9 mouse cellular contexts compared by ENCODE assay signal in the genomic region with DNA sequence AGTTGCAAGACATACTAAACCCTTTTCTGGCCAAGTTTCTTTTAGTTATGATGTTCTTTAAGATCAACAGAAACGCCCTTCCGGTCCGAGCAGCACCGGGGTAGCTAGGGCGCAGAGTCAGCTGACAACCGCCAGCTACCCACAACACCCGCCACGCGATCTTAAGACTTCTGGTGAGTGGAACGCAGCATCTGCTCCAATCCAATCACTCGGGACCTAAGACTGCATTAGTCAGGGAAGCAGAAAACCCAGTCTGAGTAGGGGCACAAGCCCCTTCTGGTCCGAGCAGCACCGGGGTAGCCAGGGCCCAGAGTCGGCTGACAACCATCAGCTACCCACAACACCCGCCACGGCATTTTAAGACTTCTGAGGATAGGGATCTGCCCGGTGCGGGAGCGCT. TPM values are rescaled to one million over a fixed set of nuclear protein-coding genes. Genes with fewer than 3 reads are reported as not detected.
A peak's percentile ranks its signal among the peaks of the same experiment; 100 is the strongest.
DNase-seq lines count a peak whose midpoint lies in the region; ATAC-seq and TF ChIP-seq lines count a peak whose summit lies in the region.
"Not testable (repeated sequence)": the region's sequence is repeated elsewhere in the genome, so short reads cannot be mapped to it uniquely, and the experiment has no call there.
"Had no signal": no experiment of that assay in that cellular context is flagged by ENCODE, and none has a peak within 500 bp of the region (broad histone marks: within the 10 kb centered on the region; RNA-seq: fewer than 3 reads in every experiment).

No protein-coding gene starts in this region.

- peak overlapping the region; percentile 11; the same call in 1 of the 2 replicates for H3K4me2 ChIP-seq in embryonic facial prominence, embryonic 12.5 days (replicated peaks)
- peak overlapping the region; percentile 49 for H3K4me2 ChIP-seq in heart, embryonic 12.5 days
- H3K4me2 ChIP-seq in heart, embryonic 14.5 days (ENCODE audit: low read length), result peak overlapping the region; percentile 42
- H3K4me2 ChIP-seq in heart, embryonic 16.5 days (ENCODE audit: low read depth, low read length), result peak overlapping the region; percentile 38

- WGBS in embryonic facial prominence, embryonic 12.5 days, result 56% methylated on average over 19 of the region's 19 CpGs
- 46% methylated on average over 19 of the region's 19 CpGs for WGBS in heart, embryonic 10.5 days
- 37% methylated on average over 19 of the region's 19 CpGs for WGBS in heart, embryonic 12.5 days
- 48% methylated on average over 19 of the region's 19 CpGs for WGBS in heart, embryonic 14.5 days
- WGBS in heart, embryonic 16.5 days, result 40% methylated on average over 19 of the region's 19 CpGs

- peak overlapping the region; percentile 67 for H3K4me3 ChIP-seq in E14TG2a.4 (replicated peaks; ENCODE audit: low read length)
- not testable (repeated sequence) for H3K4me3 ChIP-seq in embryonic facial prominence, embryonic 12.5 days; heart, embryonic 16.5 days (ENCODE audit: low read length)
- 0 out of 2 replicates have a peak overlapping the region, but pooled peaks have one; percentile 12 for H3K4me3 ChIP-seq in heart, embryonic 10.5 days
- H3K4me3 ChIP-seq in heart, embryonic 12.5 days, result peak overlapping the region; percentile 17
- H3K4me3 ChIP-seq in heart, embryonic 14.5 days (ENCODE audit: control insufficient read depth in 1 of 2, insufficient read depth in 1 of 2, low read depth in 1 of 2, low read length in 2 of 2), result peak overlapping the region in 1 of 2 experiments; percentile 2; a peak in 1 of 4 replicates

- not testable (repeated sequence) for H3K9ac ChIP-seq in embryonic facial prominence, embryonic 12.5 days; heart, embryonic 12.5 days; heart, embryonic 14.5 days (ENCODE audit: low read length); heart, embryonic 16.5 days (ENCODE audit: low read length)

- peaks cover 12% of the 10 kb centered on the region for H3K27me3 ChIP-seq in E14TG2a.4 (ENCODE audit: insufficient read depth, low read length)
- not testable (repeated sequence) for H3K27me3 ChIP-seq in embryonic facial prominence, embryonic 12.5 days; heart, embryonic 10.5 days (ENCODE audit: insufficient read depth, poor library complexity, severe bottlenecking); heart, embryonic 12.5 days (replicated peaks); heart, embryonic 14.5 days (ENCODE audit: control insufficient read depth, insufficient read depth, low read length); heart, embryonic 16.5 days (ENCODE audit: control insufficient read depth, insufficient read depth, low read length)

- H3K36me3 ChIP-seq in E14TG2a.4 (ENCODE audit: insufficient read depth, low read length); embryonic facial prominence, embryonic 12.5 days; heart, embryonic 10.5 days; heart, embryonic 12.5 days; heart, embryonic 14.5 days (ENCODE audit: control insufficient read depth, insufficient read depth, low read length); heart, embryonic 16.5 days (ENCODE audit: control insufficient read depth, insufficient read depth): not testable (repeated sequence)

- peak; percentile 59 for DNase-seq in ES-CJ7 (ENCODE audit: low read depth, low spot score)
- DNase-seq in R1 (ENCODE audit: low read depth, low spot score), result peak; percentile 23
- not testable (repeated sequence) for DNase-seq in heart, embryonic 10.5 days (ENCODE audit: low spot score)

- H3K27ac ChIP-seq in embryonic facial prominence, embryonic 12.5 days; heart, embryonic 10.5 days; heart, embryonic 12.5 days (ENCODE audit: poor library complexity, severe bottlenecking); heart, embryonic 14.5 days (replicated peaks in 1 of 2; ENCODE audit: control insufficient read depth in 1 of 2, insufficient read depth in 1 of 2, low read depth in 2 of 2, low read length in 2 of 2); heart, embryonic 16.5 days (ENCODE audit: low read length): not testable (repeated sequence)

- ATAC-seq in embryonic facial prominence, embryonic 12.5 days (ENCODE audit: insufficient number of reproducible peaks, insufficient read depth, low FRiP score, low TSS enrichment); heart, embryonic 12.5 days (ENCODE audit: insufficient number of reproducible peaks, low FRiP score); heart, embryonic 14.5 days (ENCODE audit: insufficient number of reproducible peaks, insufficient read depth, low FRiP score, low read depth); heart, embryonic 16.5 days (replicated peaks; ENCODE audit: extremely low read depth, insufficient read depth, low FRiP score): not testable (repeated sequence)

- TF ChIP-seq CTCF in E14TG2a.4 (conservative IDR thresholded peaks at IDR 0.05; ENCODE audit: low read length), result not testable (repeated sequence)

- H3K4me1 ChIP-seq in E14TG2a.4 (replicated peaks; ENCODE audit: low read depth, low read length); embryonic facial prominence, embryonic 12.5 days; heart, embryonic 10.5 days; heart, embryonic 12.5 days (replicated peaks); heart, embryonic 14.5 days (ENCODE audit: control insufficient read depth in 2 of 2, insufficient read depth in 2 of 2, low read length in 2 of 2); heart, embryonic 16.5 days (ENCODE audit: control insufficient read depth, insufficient read depth, low read length): not testable (repeated sequence)

- not testable (repeated sequence) for H3K9me3 ChIP-seq in E14TG2a.4 (ENCODE audit: low read length); embryonic facial prominence, embryonic 12.5 days; heart, embryonic 10.5 days; heart, embryonic 12.5 days (replicated peaks); heart, embryonic 14.5 days (ENCODE audit: control insufficient read depth, low read length); heart, embryonic 16.5 days (replicated peaks; ENCODE audit: control insufficient read depth, low read length)

RNA-seq across cellular contexts. Expression of a gene that starts 36.3 kb away (rescaled TPM):
- polyA plus RNA-seq in embryonic facial prominence, embryonic 12.5 days (2016; fragmentation: Nextera tagmentation; extraction: Ambion mirVana), result 0.22 and 0.29 TPM in 2 replicates
- 0.26 TPM in 1 of 2 replicates, not detected in the other for polyA plus RNA-seq in heart, embryonic 10.5 days (2016; fragmentation: Nextera tagmentation; extraction: Ambion mirVana)
- 0.15 and 0.50 TPM in 2 replicates for polyA plus RNA-seq in heart, embryonic 12.5 days (2016; fragmentation: Nextera tagmentation; extraction: Ambion mirVana)
- 0.15 and 0.38 TPM in 2 replicates for polyA plus RNA-seq in heart, embryonic 14.5 days (2014; fragmentation: Nextera tagmentation; extraction: Ambion mirVana)
- polyA plus RNA-seq in heart, embryonic 16.5 days (2015; fragmentation: Nextera tagmentation; extraction: Ambion mirVana), result 0.17 and 0.30 TPM in 2 replicates
- polyA plus RNA-seq: G1E had no signal
